Mouse (Mus musculus) cerebellum, postnatal 14 days (tissue): ENCODE measurements at regions not wholly inside any gene's neighbourhood (a gene's known extent, or its start where the extent isn't known, plus 50 kb on each side); places are given as distances from the start of the nearest gene placed in this dataset.
A peak's percentile ranks its signal among the peaks of the same experiment; 100 is the strongest.

Experiments used
- DNase-seq, 2 experiments: peaks; one replicate each; pipeline ENCODE4 v3.0.0; 2021; ENCODE audit warnings: mixed read lengths in 2 of 2

GRCm38 (mm10) chr14:106824100-106824706 lies 718.2 kb downstream of the Trim52 start:
- no peak for DNase-seq

- no peak for DNase-seq
Measured at GRCm38 (mm10) chr14:106835705-106836104, 729.7 kb downstream of the Trim52 start.

- peak in 1 of 2 experiments; percentile 7 for DNase-seq
Measured at GRCm38 (mm10) chr14:106836179-106836578, 730.2 kb downstream of the Trim52 start.
